Mouse (Mus musculus): ENCODE measurements at regions not wholly inside any gene's neighbourhood (a gene's known extent, or its start where the extent isn't known, plus 50 kb on each side); places are given as distances from the start of the nearest gene placed in this dataset.
A peak's percentile ranks its signal among the peaks of the same experiment; 100 is the strongest.
"Not testable (repeated sequence)": the region's sequence is repeated elsewhere in the genome, so short reads cannot be mapped to it uniquely, and the experiment has no call there.

DNA sequence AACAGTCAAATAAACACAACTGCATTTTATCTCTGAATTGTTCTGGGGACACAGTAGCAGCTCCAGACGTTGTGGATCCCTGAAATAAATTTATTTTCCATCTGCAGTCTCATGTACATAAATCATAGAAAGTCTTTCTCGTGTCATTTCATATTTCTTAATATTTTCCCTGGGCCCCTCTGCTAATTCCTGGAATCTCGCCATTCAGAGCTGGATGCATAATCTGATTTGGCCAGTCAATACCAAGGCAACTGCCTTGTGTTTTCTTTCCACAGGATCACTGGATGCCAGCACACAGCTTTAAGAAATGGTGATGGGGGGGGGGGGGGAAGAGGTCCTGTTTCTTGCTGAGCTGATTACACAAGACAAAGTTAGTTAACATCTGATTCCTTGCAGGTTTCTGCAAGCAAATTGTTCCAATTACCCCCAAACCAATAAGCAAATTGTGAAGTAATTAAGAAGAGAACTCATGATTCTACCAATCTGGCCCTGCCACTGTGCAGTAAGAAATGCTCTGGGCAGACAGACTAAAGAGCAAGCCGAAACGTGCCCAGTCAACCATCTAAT is 824.2 kb upstream of the Sox9 start:
- DNase-seq (ENCODE audit: low read depth, low spot score): no peak

- no peak for DNase-seq (ENCODE audit: low read depth, low spot score)
Observed at GRCm38 (mm10) chr11:111961047-111961837, 820.8 kb upstream of the Sox9 start.

- DNase-seq (ENCODE audit: low read depth, low spot score): peak; percentile 40
Observed at GRCm38 (mm10) chr11:111961846-111962245, 820.2 kb upstream of the Sox9 start.

DNA sequence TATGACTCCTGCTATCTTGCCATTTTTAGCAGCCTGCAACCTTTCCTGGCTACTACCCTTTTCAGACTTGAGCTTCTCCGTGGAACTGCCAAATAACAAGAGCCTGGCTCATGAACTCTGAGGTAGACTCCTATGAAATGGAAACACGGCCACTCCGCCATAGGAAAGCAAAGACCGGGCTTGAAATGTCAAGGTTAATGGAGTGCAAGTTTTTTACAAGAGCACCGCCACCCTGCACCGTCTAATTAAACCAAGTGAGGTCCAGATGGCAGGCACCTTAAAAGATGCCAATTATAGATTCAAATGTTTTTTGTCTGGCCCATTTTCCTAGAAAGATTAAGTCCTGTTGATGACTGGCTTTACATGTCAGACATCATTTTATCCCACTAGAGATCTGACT is 818.0 kb upstream of the Sox9 start:
- DNase-seq (ENCODE audit: low read depth, low spot score): no peak

- no peak for DNase-seq (ENCODE audit: low read depth, low spot score)
Observed at GRCm38 (mm10) chr11:111966401-111966800, 815.6 kb upstream of the Sox9 start.

DNA sequence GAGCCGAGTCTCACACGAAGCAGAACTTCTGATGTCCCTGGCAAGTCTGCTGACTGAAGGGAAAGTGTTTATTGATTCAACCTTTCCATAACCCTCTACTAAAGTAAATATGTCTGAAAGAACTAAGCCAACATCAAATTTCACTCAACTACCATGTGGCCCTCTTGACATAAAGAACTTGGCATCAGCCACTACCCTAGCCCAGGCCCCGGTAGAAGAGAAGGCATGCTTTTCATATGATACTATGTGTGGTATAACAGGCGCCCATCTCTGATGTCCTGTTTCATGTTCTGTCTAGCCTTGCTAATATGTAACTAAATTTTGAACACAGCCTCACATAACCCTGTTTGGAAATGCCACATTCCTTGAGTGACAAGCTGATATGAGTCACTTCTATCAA is 811.0 kb upstream of the Sox9 start:
- DNase-seq (ENCODE audit: low read depth, low spot score): no peak

- no peak for DNase-seq (ENCODE audit: low read depth, low spot score)
Observed at GRCm38 (mm10) chr11:111978667-111979066, 803.4 kb upstream of the Sox9 start.

GRCm38 (mm10) chr11:111996395-111996794 is 785.6 kb upstream of the Sox9 start:
- DNase-seq (ENCODE audit: low read depth, low spot score): no peak

DNA sequence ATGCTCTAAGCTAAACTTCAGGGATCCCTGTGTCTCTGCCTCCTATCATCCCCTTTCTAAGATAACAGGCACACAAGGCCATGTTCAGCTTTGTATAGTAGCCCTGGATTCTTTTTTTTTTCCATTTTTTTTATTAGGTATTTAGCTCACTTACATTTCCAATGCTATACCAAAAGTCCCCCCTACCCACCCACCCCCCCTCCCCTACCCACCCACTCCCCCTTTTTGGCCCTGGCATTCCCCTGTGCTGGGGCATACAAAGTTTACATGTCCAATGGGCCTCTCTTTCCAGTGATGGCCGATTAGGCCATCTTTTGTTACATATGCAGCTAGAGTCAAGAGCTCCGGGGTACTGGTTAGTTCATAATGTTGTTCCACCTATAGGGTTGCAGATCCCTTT is 771.2 kb upstream of the Sox9 start:
- DNase-seq (ENCODE audit: low read depth, low spot score): not testable (repeated sequence)

GRCm38 (mm10) chr11:112017906-112018305 is 764.1 kb upstream of the Sox9 start:
- no peak for DNase-seq (ENCODE audit: low read depth, low spot score)

DNA sequence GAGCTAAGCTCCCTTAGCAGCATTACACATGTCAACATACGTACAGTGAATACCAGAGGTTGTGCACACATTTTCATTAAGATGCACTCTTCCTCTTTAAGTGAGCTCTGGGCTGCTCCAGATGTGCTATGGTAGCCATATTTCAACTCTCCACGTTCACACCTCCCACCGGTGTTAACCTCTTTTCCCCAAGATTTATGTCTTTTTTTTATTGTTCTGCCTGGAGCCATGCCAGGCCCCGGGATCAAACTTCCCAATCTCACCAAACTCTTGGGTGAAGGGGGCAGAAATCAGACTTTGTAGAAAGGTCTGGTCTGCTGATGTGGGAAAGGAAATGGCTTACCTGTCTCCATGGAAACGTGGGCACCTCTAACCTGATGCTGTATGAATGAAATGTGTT is 754.0 kb upstream of the Sox9 start:
- DNase-seq (ENCODE audit: low read depth, low spot score): peak; percentile 29

GRCm38 (mm10) chr11:112038741-112039140 is 743.3 kb upstream of the Sox9 start:
- no peak for DNase-seq (ENCODE audit: low read depth, low spot score)

GRCm38 (mm10) chr11:112044455-112044854 is 737.6 kb upstream of the Sox9 start:
- DNase-seq (ENCODE audit: low read depth, low spot score): no peak

DNA sequence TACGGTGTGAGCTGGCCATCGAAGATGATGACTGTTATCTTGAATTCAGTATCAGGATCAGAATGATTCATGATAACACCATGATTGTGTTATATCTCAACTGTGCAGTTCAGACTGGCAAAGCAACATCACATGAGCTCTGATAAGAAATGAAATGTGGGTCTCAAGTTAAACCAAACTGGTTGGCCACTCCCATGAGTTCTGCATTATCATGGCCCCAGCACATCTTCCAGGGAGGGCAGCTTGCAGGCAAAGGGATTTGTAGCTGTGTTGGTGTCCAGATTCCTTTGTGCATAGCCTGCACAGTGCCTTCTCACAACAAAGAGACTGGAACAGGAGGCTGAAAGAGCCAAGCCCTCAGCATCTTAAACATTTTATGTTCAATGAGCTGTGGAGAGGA is 736.7 kb upstream of the Sox9 start:
- DNase-seq (ENCODE audit: low read depth, low spot score): no peak

DNA sequence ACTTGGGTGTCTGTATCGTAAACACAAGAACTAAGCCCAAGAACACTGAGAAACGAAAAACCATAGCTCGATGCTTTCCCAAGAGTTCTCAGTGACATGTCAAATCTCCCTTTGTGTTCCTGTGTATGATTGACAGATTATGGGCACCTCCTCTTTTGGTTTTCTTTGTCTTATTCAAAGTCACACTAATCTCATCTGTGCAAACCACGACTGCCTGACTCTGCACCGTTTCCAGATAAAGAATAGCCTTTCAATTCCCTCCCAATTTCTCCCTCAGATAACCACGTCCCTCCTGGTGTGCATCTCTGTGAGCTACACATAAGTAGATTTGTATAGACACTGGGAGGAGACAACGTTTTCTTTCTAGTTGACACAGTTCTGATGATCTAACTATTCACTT is 731.7 kb upstream of the Sox9 start:
- DNase-seq (ENCODE audit: low read depth, low spot score): no peak

GRCm38 (mm10) chr11:112055591-112055990 is 726.4 kb upstream of the Sox9 start:
- DNase-seq (ENCODE audit: low read depth, low spot score): no peak

- no peak for DNase-seq (ENCODE audit: low read depth, low spot score)
Observed at GRCm38 (mm10) chr11:112067176-112067575, 714.8 kb upstream of the Sox9 start.

DNA sequence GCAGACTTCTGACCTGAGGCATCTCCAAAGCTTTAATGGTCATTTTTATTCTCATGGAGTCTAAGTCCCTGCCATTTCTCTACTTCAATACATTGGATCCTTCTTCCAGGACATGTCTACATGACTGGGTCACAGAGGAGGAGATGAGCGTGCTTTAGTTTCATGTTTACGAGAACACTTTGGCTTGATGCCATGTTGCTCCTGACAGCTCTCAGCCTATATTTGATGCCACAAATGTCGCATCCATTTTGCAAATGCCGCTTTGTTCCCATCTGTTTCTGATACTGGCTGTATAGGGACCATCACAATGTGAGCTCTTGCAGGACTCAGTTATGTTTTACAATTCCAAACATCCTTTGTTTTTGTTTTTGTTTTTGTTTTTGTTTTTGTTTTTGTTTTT is 713.2 kb upstream of the Sox9 start:
- no peak for DNase-seq (ENCODE audit: low read depth, low spot score)

GRCm38 (mm10) chr11:112071571-112071970 is 710.5 kb upstream of the Sox9 start:
- DNase-seq (ENCODE audit: low read depth, low spot score): no peak

GRCm38 (mm10) chr11:112081386-112081785 is 700.6 kb upstream of the Sox9 start:
- no peak for DNase-seq (ENCODE audit: low read depth, low spot score)

DNA sequence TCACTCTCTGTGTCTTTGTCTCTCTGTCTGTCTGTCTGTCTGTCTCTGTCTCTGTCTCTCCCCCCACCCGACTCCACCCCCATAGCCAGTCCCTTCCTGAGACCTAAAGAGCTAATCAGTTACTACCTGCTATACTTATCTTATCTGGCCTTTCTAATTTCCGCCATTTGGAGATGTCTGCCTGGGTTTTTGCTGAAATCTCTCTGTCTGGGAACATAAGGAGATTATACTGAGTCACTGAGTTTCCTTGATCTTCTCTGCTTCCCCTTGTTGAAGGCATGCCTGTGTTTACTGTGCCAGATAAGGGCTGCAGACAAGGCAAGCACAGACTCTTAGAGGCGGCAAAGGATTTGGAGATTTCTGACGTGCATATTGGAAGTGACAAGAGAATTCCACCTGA is 699.0 kb upstream of the Sox9 start:
- DNase-seq (ENCODE audit: low read depth, low spot score): no peak

- no peak for DNase-seq (ENCODE audit: low read depth, low spot score)
Observed at GRCm38 (mm10) chr11:112092168-112092567, 689.9 kb upstream of the Sox9 start.

DNA sequence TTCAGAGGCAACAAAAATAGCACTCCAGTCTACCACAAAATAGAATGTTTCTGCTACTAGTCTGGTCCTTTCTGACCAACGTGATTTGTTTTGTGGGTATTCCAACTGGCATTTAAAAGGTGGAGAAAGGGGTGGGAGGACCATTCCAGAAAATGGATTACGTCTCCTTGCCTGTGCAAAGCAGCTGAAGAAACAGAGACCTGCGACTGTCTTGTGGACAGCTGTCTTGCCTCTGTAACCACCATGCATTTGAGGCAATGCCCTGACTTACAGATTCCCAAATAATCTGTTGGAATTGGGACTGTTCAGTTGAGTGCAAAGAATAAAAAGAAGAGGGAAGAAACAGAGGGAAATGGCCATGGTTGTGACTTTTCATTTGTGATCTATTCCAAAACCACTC is 687.0 kb upstream of the Sox9 start:
- no peak for DNase-seq (ENCODE audit: low read depth, low spot score)

- DNase-seq (ENCODE audit: low read depth, low spot score): no peak
Observed at GRCm38 (mm10) chr11:112098161-112098560, 683.9 kb upstream of the Sox9 start.

All from embryo, embryonic 11.5 days (tissue).